Mouse (Mus musculus) MEL (cell line): ENCODE measurements at regions not wholly inside any gene's neighbourhood (a gene's known extent, or its start where the extent isn't known, plus 50 kb on each side); places are given as distances from the start of the nearest gene placed in this dataset.

Source experiments
- DNase-seq: peaks from one replicate; pipeline ENCODE4 v3.0.0; 2011; ENCODE audit warnings: low read depth, low spot score
- H3K27ac ChIP-seq: 2 replicates; pipeline ENCODE4 v1.5.1; 2012; ENCODE audit warnings: low read depth, mild to moderate bottlenecking, control low read depth, low read length, moderate library complexity; ENCODE audit not compliant: control insufficient read depth
- H3K27me3 ChIP-seq, 2 experiments: fragments of 150-350 bp in 1 of 2; sonication (generic) in 1 of 2; 2 replicates each; pipeline ENCODE4 v1.6.1; 2012; ENCODE audit warnings: low read length in 2 of 2, mild to moderate bottlenecking in 2 of 2, improper control_type of control experiment in 1 of 2, moderate library complexity in 1 of 2; ENCODE audit not compliant: insufficient read depth in 2 of 2, control insufficient read depth in 1 of 2
- H3K36me3 ChIP-seq, 2 experiments: 2 replicates each; pipeline ENCODE4 v1.6.1; 2012 to 2014; ENCODE audit warnings: low read length in 2 of 2, improper control_type of control experiment in 1 of 2, inconsistent platforms in 1 of 2, mild to moderate bottlenecking in 1 of 2; ENCODE audit not compliant: insufficient read depth in 2 of 2, control insufficient read depth in 1 of 2
- H3K4me1 ChIP-seq, 2 experiments: fragments of 150-350 bp in 1 of 2; sonication (generic) in 1 of 2; 2 replicates each; pipeline ENCODE4 v1.6.1; 2012; ENCODE audit warnings: low read length in 2 of 2, improper control_type of control experiment in 1 of 2, mild to moderate bottlenecking in 1 of 2; ENCODE audit not compliant: insufficient read depth in 2 of 2, control insufficient read depth in 1 of 2
- H3K4me3 ChIP-seq, 2 experiments: fragments of 150-350 bp in 1 of 2; sonication (generic) in 1 of 2; 2 replicates each; pipeline ENCODE4 v1.5.1; 2012; ENCODE audit warnings: low read depth in 2 of 2, low read length in 2 of 2, mild to moderate bottlenecking in 2 of 2, moderate library complexity in 2 of 2, control low read depth in 1 of 2, improper control_type of control experiment in 1 of 2; ENCODE audit not compliant: control insufficient read depth in 1 of 2, insufficient read depth in 1 of 2
- H3K79me2 ChIP-seq: 2 replicates; pipeline ENCODE4 v1.6.1; 2012; ENCODE audit warnings: mild to moderate bottlenecking, low read length, moderate library complexity; ENCODE audit not compliant: control insufficient read depth, poor library complexity, insufficient read depth
- H3K9ac ChIP-seq: 2 replicates; pipeline ENCODE4 v1.6.1; 2012; ENCODE audit warnings: low read depth, mild to moderate bottlenecking, control low read depth, low read length, moderate library complexity; ENCODE audit not compliant: control insufficient read depth, poor library complexity, severe bottlenecking
- H3K9me3 ChIP-seq: fragments of 150-350 bp; sonication (generic); replicated peaks from 2 replicates; pipeline ENCODE4 v1.6.1; 2012; ENCODE audit warnings: mild to moderate bottlenecking, low read length, improper control_type of control experiment, moderate library complexity; ENCODE audit not compliant: insufficient read depth
- BHLHE40 ChIP-seq: IDR thresholded peaks from 2 replicates; pipeline ENCODE4 v1.6.1; 2012; ENCODE audit warnings: low read depth, mild to moderate bottlenecking, inconsistent platforms, low read length, improper control_type of control experiment, borderline replicate concordance
- CHD1 ChIP-seq: IDR thresholded peaks from 2 replicates; pipeline ENCODE4 v1.6.1; 2012; ENCODE audit warnings: low read depth, mild to moderate bottlenecking, inconsistent platforms, low read length, improper control_type of control experiment
- CTCF ChIP-seq, 3 experiments: IDR thresholded peaks in 2 of 3; conservative IDR thresholded peaks in 1 of 3; 2 replicates each; pipeline ENCODE4 v1.5.1; 2011 to 2012; ENCODE audit warnings: low read length in 3 of 3, low read depth in 2 of 3, mild to moderate bottlenecking in 2 of 3, improper control_type of control experiment in 1 of 3, inconsistent platforms in 1 of 3, mixed read lengths in 1 of 3, moderate library complexity in 1 of 3; ENCODE audit not compliant: control insufficient read depth in 1 of 3, insufficient read depth in 1 of 3, poor library complexity in 1 of 3, severe bottlenecking in 1 of 3
- ELF1 ChIP-seq: IDR thresholded peaks from 2 replicates; pipeline ENCODE4 v1.6.1; 2014; ENCODE audit warnings: low read depth, mild to moderate bottlenecking, inconsistent platforms, low read length, improper control_type of control experiment, moderate library complexity
- JUND ChIP-seq: IDR thresholded peaks from 2 replicates; pipeline ENCODE4 v1.6.1; 2011; ENCODE audit warnings: low read depth, mild to moderate bottlenecking, improper control_type of control experiment, low read length
- MAX ChIP-seq: IDR thresholded peaks from 2 replicates; pipeline ENCODE4 v1.6.1; 2011; ENCODE audit warnings: low read length, improper control_type of control experiment
- MAZ ChIP-seq: IDR thresholded peaks from 2 replicates; pipeline ENCODE4 v1.6.1; 2012; ENCODE audit warnings: low read depth, mild to moderate bottlenecking, inconsistent platforms, low read length, improper control_type of control experiment
- MYB ChIP-seq: IDR thresholded peaks from 2 replicates; pipeline ENCODE4 v1.6.1; 2011; ENCODE audit warnings: mild to moderate bottlenecking, low read depth, low read length, improper control_type of control experiment
- POLR2A ChIP-seq, 2 experiments: IDR thresholded peaks; 2 replicates each; pipeline ENCODE4 v1.6.1; 2011 to 2012; ENCODE audit warnings: low read length in 2 of 2, mild to moderate bottlenecking in 2 of 2, control low read depth in 1 of 2, improper control_type of control experiment in 1 of 2, low read depth in 1 of 2, moderate library complexity in 1 of 2; ENCODE audit not compliant: control insufficient read depth in 1 of 2, insufficient read depth in 1 of 2, poor library complexity in 1 of 2
- POLR2AphosphoS2 ChIP-seq: IDR thresholded peaks from 2 replicates; pipeline ENCODE4 v1.6.1; 2011; ENCODE audit warnings: low read length, improper control_type of control experiment
- POLR2AphosphoS5 ChIP-seq: IDR thresholded peaks from 2 replicates; pipeline ENCODE4 v1.6.1; 2012; ENCODE audit warnings: low read depth, borderline replicate concordance, mild to moderate bottlenecking, inconsistent platforms, low read length, moderate library complexity, mixed read lengths
- RAD21 ChIP-seq: IDR thresholded peaks from 2 replicates; pipeline ENCODE4 v1.6.1; 2011; ENCODE audit warnings: mild to moderate bottlenecking, low read depth, low read length, improper control_type of control experiment
- RCOR1 ChIP-seq: IDR thresholded peaks from 2 replicates; pipeline ENCODE4 v1.6.1; 2012; ENCODE audit warnings: low read depth, mild to moderate bottlenecking, inconsistent platforms, low read length, improper control_type of control experiment
- SIN3A ChIP-seq: IDR thresholded peaks from 2 replicates; pipeline ENCODE4 v1.6.1; 2012; ENCODE audit warnings: low read length, improper control_type of control experiment, inconsistent platforms
- SMC3 ChIP-seq: IDR thresholded peaks from 2 replicates; pipeline ENCODE4 v1.6.1; 2011; ENCODE audit warnings: low read depth, low read length, improper control_type of control experiment
- TAL1 ChIP-seq: IDR thresholded peaks from 2 replicates; pipeline ENCODE4 v1.6.1; 2012; ENCODE audit warnings: mild to moderate bottlenecking, inconsistent platforms, low read length, moderate library complexity, mixed read lengths
- ZC3H11A ChIP-seq: IDR thresholded peaks from 2 replicates; pipeline ENCODE4 v1.6.1; 2012; ENCODE audit warnings: low read depth, mild to moderate bottlenecking, inconsistent platforms, low read length, improper control_type of control experiment
- ZKSCAN1 ChIP-seq: IDR thresholded peaks from 2 replicates; pipeline ENCODE4 v1.6.1; 2012; ENCODE audit warnings: low read depth, mild to moderate bottlenecking, inconsistent platforms, low read length, improper control_type of control experiment, moderate library complexity
- ZMIZ1 ChIP-seq: IDR thresholded peaks from 2 replicates; pipeline ENCODE4 v1.6.1; 2012; ENCODE audit warnings: low read depth, mild to moderate bottlenecking, inconsistent platforms, low read length, improper control_type of control experiment, moderate library complexity

DNA sequence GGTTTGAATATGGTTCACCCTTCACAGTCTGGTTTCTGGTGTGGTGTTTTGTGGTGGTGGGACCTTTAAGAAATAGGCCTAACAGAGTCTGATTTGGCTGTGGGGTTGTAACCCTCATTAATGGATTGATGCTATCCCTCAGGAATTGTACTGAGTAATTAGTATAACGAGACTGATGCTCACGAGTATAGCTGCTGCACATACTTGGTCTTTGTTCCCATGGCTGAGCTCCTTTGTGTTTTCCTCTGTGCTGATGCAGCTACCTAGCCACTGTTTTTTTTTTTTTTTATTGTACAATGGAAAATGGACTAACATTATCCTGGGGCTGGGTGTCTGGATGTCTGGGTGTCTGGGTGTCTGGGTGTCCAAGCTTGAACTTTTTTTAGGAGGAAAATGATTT, 171.3 kb upstream of the Frg1 start:
- H3K4me1 ChIP-seq, result no peaks in the 10 kb centered on the region
- no peaks in the 10 kb centered on the region for H3K9me3 ChIP-seq
- no peak for DNase-seq
- H3K27me3 ChIP-seq, result no peaks in the 10 kb centered on the region
- H3K79me2 ChIP-seq, result no peaks in the 10 kb centered on the region
- TF ChIP-seq ELF1 (no peak), RCOR1 (no peak), MYB (no peak), SIN3A (no peak), POLR2A (IDR thresholded peaks at IDR 0.05; ENCODE audit: control insufficient read depth in 1 of 2, insufficient read depth in 1 of 2, low read depth in 1 of 2, low read length in 2 of 2, poor library complexity in 1 of 2) (no peak), JUND (no peak), ZKSCAN1 (no peak), ZMIZ1 (no peak)
- H3K36me3 ChIP-seq, result no peaks in the 10 kb centered on the region
- H3K9ac ChIP-seq, result no peak overlapping the region
- no peak overlapping the region for H3K27ac ChIP-seq
- H3K4me3 ChIP-seq, result no peak overlapping the region

DNA sequence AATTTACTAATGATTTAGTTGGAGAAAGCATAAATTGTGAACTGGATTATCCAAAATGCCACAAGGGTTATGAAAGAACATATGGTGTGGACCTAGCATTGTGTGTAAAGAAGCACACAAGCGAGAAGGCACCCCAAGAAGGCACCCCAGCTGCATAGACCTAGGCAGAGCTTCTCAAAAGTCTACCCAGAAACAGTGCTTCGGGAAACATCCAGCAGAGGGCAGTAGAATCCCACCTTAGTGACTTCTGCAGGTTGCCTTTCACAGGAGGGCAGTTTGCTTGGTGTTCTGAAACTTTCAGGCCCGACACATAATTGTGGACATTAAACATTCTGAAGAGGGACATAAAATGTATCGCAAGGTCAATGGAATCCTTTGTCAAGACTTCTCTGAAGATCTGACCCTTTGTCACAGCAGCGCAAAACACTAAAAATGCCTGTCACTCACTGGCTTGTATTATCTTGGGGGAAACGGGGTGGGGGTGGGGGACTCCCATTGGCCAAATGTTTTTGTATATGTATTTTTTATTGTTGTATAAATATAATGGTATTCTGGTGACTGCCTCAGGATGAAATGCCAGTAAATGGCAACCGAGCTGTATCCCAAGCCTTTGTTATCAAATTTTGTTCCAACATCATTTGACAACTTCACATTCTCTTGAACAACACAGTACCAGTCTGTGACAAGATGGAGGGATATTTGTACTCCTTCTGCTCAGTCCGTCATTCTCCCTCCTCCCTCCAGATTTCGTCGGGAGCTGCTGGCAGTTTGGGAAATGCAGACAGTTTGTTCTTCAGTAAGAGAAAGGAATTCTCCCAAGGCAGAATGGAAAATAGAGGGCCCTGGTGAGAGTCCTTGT, 156.4 kb upstream of the Frg1 start:
- peak; percentile 56 for DNase-seq
- TF ChIP-seq CHD1 (no peak), BHLHE40 (no peak), ZKSCAN1 (no peak), RAD21 (peak; percentile 75), POLR2AphosphoS5 (no peak), SMC3 (peak; percentile 61), MAX (no peak), ZC3H11A (peak; percentile 22; the same call in 1 of the 2 replicates), TAL1 (no peak), CTCF (IDR thresholded peaks at IDR 0.05 in 2 of 3, conservative IDR thresholded peaks at IDR 0.05 in 1 of 3; ENCODE audit: control insufficient read depth in 1 of 3, insufficient read depth in 1 of 3, low read depth in 2 of 3, low read length in 3 of 3, poor library complexity in 1 of 3, severe bottlenecking in 1 of 3) (peak; percentile 64 to 66 (median 66)), MAZ (no peak), POLR2AphosphoS2 (no peak), ZMIZ1 (no peak)
- TF ChIP-seq, all 39 proteins: peak for 4

More for the DNA sequence above, 156.4 kb upstream of the Frg1 start:
- H3K79me2 ChIP-seq, result no peaks in the 10 kb centered on the region
- no peaks in the 10 kb centered on the region for H3K27me3 ChIP-seq
- H3K9ac ChIP-seq, result no peak overlapping the region
- no peak overlapping the region for H3K4me3 ChIP-seq
- no peaks in the 10 kb centered on the region for H3K9me3 ChIP-seq
- no peak overlapping the region for H3K27ac ChIP-seq
- H3K4me1 ChIP-seq, result no peaks in the 10 kb centered on the region
- no peaks in the 10 kb centered on the region for H3K36me3 ChIP-seq
